Mouse (Mus musculus): ENCODE results near the gene Vwf. TPM values are rescaled to one million over a fixed set of nuclear protein-coding genes. Genes with fewer than 3 reads are reported as not detected.

Vwf gene
- polyA plus RNA-seq, 1 experiment, result 1.2 TPM

DNA sequence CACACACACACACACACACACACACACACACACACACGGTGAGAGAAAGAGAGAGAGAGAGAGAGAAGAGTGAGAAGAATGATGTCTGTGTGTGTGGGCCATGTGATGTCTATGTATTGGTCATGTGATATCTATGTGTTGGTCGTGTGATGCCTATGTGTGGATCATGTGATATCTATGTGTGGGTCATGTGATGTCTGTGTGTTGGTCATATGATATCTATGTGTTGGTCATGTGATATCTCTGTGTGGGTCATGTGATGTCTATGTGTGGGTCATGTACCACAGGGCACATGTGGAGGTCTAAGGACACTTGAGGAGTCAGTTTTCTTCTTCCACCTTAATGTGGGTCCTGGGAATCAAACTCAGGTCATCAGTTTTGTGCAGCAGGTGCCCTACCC lies 33.3 kb downstream of the Vwf start:
- TF ChIP-seq USF1 (IDR thresholded peaks at IDR 0.05; ENCODE audit: low read depth), result peak; percentile 33
- no peak for TF ChIP-seq REST (IDR thresholded peaks at IDR 0.05; ENCODE audit: insufficient read depth, insufficient read length)
- Histone ChIP-seq H3K4me3 (no peak overlapping the region), H3K27me3 (ENCODE audit: control insufficient read depth, insufficient read depth, insufficient read length) (no peaks in the 10 kb centered on the region), H3ac (ENCODE audit: control insufficient read depth, insufficient read length) (no peak overlapping the region), H3K79me2 (ENCODE audit: control insufficient read depth, insufficient read depth) (no peaks in the 10 kb centered on the region), H3K4me2 (ENCODE audit: low read depth) (no peak overlapping the region), H3K36me3 (ENCODE audit: control insufficient read depth, insufficient read depth) (no peaks in the 10 kb centered on the region)

DNA sequence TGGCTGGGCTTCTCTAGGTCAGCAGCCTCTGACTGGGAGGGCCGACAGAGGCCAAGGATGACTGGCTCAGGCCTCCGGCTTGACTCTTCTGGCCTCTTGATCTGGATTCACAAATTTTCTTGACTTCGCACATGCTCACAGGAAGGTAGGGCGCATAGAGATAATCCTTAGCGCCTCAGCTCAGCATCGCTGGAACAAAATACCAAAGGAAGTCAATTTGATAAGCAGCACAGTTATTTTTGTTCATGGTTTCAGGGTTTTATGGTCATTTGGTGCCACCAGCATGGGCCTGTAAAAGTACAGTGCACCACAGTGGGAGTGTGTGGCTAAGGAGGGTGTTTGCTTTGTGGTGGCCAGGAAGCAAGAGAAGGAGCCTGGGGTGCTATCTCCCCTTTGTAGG lies 37.1 kb downstream of the Vwf start:
- H3K4me3 ChIP-seq, result no peak overlapping the region
- TF ChIP-seq CEBPB (IDR thresholded peaks at IDR 0.05; ENCODE audit: insufficient read depth, poor library complexity, severe bottlenecking), result no peak
- TF ChIP-seq MYOD1 (IDR thresholded peaks at IDR 0.05; ENCODE audit: control insufficient read depth in 1 of 3, insufficient read length in 2 of 3, low read depth in 2 of 3), result no peak
- TF ChIP-seq MYOG (IDR thresholded peaks at IDR 0.05; ENCODE audit: control insufficient read depth in 1 of 3, insufficient read depth in 1 of 3, insufficient read length in 2 of 3, low read depth in 2 of 3), result no peak
- TF ChIP-seq SRF (IDR thresholded peaks at IDR 0.05; ENCODE audit: control insufficient read depth, insufficient read length, low read depth), result no peak
- no peak for TF ChIP-seq MAX (IDR thresholded peaks at IDR 0.05; ENCODE audit: low read depth)
- TF ChIP-seq TCF3 (IDR thresholded peaks at IDR 0.05; ENCODE audit: insufficient read length, low read depth), result no peak
- no peak for TF ChIP-seq REST (IDR thresholded peaks at IDR 0.05; ENCODE audit: insufficient read depth, insufficient read length)
- no peak for TF ChIP-seq POLR2AphosphoS2 (IDR thresholded peaks at IDR 0.05; ENCODE audit: insufficient read length, low read depth)
- no peak for TF ChIP-seq TCF12 (IDR thresholded peaks at IDR 0.05; ENCODE audit: insufficient read depth, poor library complexity, severe bottlenecking)
- no peak for TF ChIP-seq POLR2A (IDR thresholded peaks at IDR 0.05; ENCODE audit: insufficient read length, low read depth)
- TF ChIP-seq E2F4 (IDR thresholded peaks at IDR 0.05; ENCODE audit: insufficient read depth), result no peak
- TF ChIP-seq USF1 (IDR thresholded peaks at IDR 0.05; ENCODE audit: low read depth), result no peak
- H3ac ChIP-seq (ENCODE audit: control insufficient read depth, insufficient read length), result no peak overlapping the region
- H3K79me2 ChIP-seq (ENCODE audit: control insufficient read depth, insufficient read depth), result no peaks in the 10 kb centered on the region
- H3K4me2 ChIP-seq (ENCODE audit: low read depth), result no peak overlapping the region
- no peaks in the 10 kb centered on the region for H3K27me3 ChIP-seq (ENCODE audit: control insufficient read depth, insufficient read depth, insufficient read length)
- H3K36me3 ChIP-seq (ENCODE audit: control insufficient read depth, insufficient read depth), result no peaks in the 10 kb centered on the region

DNA sequence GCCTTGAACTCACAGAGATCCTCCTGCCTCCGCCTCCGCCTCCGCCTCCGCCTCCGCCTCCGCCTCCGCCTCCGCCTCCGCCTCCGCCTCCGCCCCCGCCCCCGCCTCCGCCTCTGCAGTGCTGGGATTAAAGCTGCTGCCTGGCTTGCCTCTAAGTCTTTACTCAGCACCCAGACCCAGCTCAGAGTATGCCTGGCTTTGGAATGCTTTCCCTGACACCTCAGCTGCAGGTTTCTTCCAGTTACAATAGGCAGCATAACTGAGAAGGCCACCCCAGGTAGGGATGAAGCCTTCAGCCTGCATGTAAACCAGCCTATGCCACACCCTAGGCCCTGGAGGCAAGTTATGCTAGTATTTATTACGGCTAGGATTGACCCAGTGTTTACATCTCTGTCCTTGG lies 37.7 kb downstream of the Vwf start:
- Histone ChIP-seq H3ac (ENCODE audit: control insufficient read depth, insufficient read length) (no peak overlapping the region), H3K4me2 (ENCODE audit: low read depth) (no peak overlapping the region), H3K27me3 (ENCODE audit: control insufficient read depth, insufficient read depth, insufficient read length) (no peaks in the 10 kb centered on the region), H3K36me3 (ENCODE audit: control insufficient read depth, insufficient read depth) (no peaks in the 10 kb centered on the region), H3K4me3 (no peak overlapping the region), H3K79me2 (ENCODE audit: control insufficient read depth, insufficient read depth) (no peaks in the 10 kb centered on the region)
- TF ChIP-seq TCF12 (IDR thresholded peaks at IDR 0.05; ENCODE audit: insufficient read depth, poor library complexity, severe bottlenecking) (no peak), TCF3 (IDR thresholded peaks at IDR 0.05; ENCODE audit: insufficient read length, low read depth) (no peak), SRF (IDR thresholded peaks at IDR 0.05; ENCODE audit: control insufficient read depth, insufficient read length, low read depth) (no peak), POLR2AphosphoS2 (IDR thresholded peaks at IDR 0.05; ENCODE audit: insufficient read length, low read depth) (no peak)

DNA sequence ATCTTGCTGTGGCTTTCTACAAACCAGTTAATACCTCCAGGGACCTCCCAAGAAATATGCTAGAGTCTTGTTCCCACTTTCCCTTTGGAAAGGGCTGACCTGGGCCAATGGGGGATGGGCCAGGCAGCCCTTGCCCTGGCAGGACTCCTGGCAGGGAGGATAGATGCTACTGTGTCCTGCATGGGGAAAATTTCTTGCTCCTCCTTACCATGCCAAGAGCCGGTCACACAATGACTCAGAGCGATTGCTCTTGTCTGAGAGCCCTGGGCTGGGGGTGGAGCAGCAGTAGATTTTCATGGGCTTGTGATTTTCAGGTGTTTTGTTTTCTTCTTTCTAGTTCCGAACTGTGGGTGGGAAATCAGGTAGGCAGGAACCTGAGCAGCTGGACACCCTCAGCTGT lies 39.0 kb downstream of the Vwf start:
- Histone ChIP-seq H3K36me3 (ENCODE audit: control insufficient read depth, insufficient read depth) (no peaks in the 10 kb centered on the region), H3K4me2 (ENCODE audit: low read depth) (no peak overlapping the region), H3ac (ENCODE audit: control insufficient read depth, insufficient read length) (no peak overlapping the region), H3K27me3 (ENCODE audit: control insufficient read depth, insufficient read depth, insufficient read length) (peaks cover 3% of the 10 kb centered on the region), H3K4me3 (no peak overlapping the region), H3K79me2 (ENCODE audit: control insufficient read depth, insufficient read depth) (no peaks in the 10 kb centered on the region)
- TF ChIP-seq MYOD1 (IDR thresholded peaks at IDR 0.05; ENCODE audit: control insufficient read depth in 1 of 3, insufficient read length in 2 of 3, low read depth in 2 of 3) (no peak), SRF (IDR thresholded peaks at IDR 0.05; ENCODE audit: control insufficient read depth, insufficient read length, low read depth) (no peak), POLR2A (IDR thresholded peaks at IDR 0.05; ENCODE audit: insufficient read length, low read depth) (no peak), MAX (IDR thresholded peaks at IDR 0.05; ENCODE audit: low read depth) (no peak), USF1 (IDR thresholded peaks at IDR 0.05; ENCODE audit: low read depth) (no peak), TCF3 (IDR thresholded peaks at IDR 0.05; ENCODE audit: insufficient read length, low read depth) (no peak), E2F4 (IDR thresholded peaks at IDR 0.05; ENCODE audit: insufficient read depth) (no peak), TCF12 (IDR thresholded peaks at IDR 0.05; ENCODE audit: insufficient read depth, poor library complexity, severe bottlenecking) (no peak), REST (IDR thresholded peaks at IDR 0.05; ENCODE audit: insufficient read depth, insufficient read length) (no peak), POLR2AphosphoS2 (IDR thresholded peaks at IDR 0.05; ENCODE audit: insufficient read length, low read depth) (no peak), CEBPB (IDR thresholded peaks at IDR 0.05; ENCODE audit: insufficient read depth, poor library complexity, severe bottlenecking) (no peak), MYOG (IDR thresholded peaks at IDR 0.05; ENCODE audit: control insufficient read depth in 1 of 3, insufficient read depth in 1 of 3, insufficient read length in 2 of 3, low read depth in 2 of 3) (no peak)

DNA sequence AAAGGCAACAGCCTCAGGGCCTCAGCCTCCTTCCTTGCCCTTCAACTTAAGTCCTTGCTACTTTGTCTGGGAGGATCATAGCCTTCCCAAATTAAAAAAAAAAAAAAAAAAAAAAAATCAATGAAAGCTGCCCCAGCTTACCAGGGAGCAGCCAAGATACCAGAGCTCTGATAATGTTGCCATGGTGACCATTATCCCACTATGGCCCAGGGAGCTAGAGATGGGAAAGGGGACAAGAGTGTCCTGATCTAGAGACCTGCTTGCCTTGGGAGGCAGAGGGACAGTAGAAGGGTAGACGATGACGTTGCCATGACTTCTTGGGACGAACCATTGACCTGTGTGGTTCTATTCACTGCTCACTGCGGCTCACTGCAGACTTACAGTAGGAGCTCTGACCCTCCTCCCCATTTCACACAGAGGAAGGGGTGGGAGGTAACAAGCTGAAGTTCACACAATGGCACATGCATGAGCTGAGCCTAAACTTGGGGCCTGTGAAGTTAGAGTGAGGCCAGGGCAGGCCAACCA lies 39.5 kb downstream of the Vwf start:
- no peak overlapping the region for H3K4me2 ChIP-seq (ENCODE audit: low read depth)
- H3K36me3 ChIP-seq (ENCODE audit: control insufficient read depth, insufficient read depth), result no peaks in the 10 kb centered on the region
- no peak overlapping the region for H3K4me3 ChIP-seq
- H3ac ChIP-seq (ENCODE audit: control insufficient read depth, insufficient read length), result no peak overlapping the region
- H3K79me2 ChIP-seq (ENCODE audit: control insufficient read depth, insufficient read depth), result no peaks in the 10 kb centered on the region
- TF ChIP-seq E2F4 (IDR thresholded peaks at IDR 0.05; ENCODE audit: insufficient read depth), result no peak
- no peak for TF ChIP-seq REST (IDR thresholded peaks at IDR 0.05; ENCODE audit: insufficient read depth, insufficient read length)
- no peak for TF ChIP-seq CEBPB (IDR thresholded peaks at IDR 0.05; ENCODE audit: insufficient read depth, poor library complexity, severe bottlenecking)
- TF ChIP-seq POLR2A (IDR thresholded peaks at IDR 0.05; ENCODE audit: insufficient read length, low read depth), result no peak
- no peak for TF ChIP-seq TCF12 (IDR thresholded peaks at IDR 0.05; ENCODE audit: insufficient read depth, poor library complexity, severe bottlenecking)
- no peak for TF ChIP-seq MYOD1 (IDR thresholded peaks at IDR 0.05; ENCODE audit: control insufficient read depth in 1 of 3, insufficient read length in 2 of 3, low read depth in 2 of 3)
- no peak for TF ChIP-seq MYOG (IDR thresholded peaks at IDR 0.05; ENCODE audit: control insufficient read depth in 1 of 3, insufficient read depth in 1 of 3, insufficient read length in 2 of 3, low read depth in 2 of 3)
- TF ChIP-seq SRF (IDR thresholded peaks at IDR 0.05; ENCODE audit: control insufficient read depth, insufficient read length, low read depth), result no peak
- no peak for TF ChIP-seq TCF3 (IDR thresholded peaks at IDR 0.05; ENCODE audit: insufficient read length, low read depth)
- TF ChIP-seq MAX (IDR thresholded peaks at IDR 0.05; ENCODE audit: low read depth), result no peak
- TF ChIP-seq POLR2AphosphoS2 (IDR thresholded peaks at IDR 0.05; ENCODE audit: insufficient read length, low read depth), result no peak
- peaks cover 6% of the 10 kb centered on the region for H3K27me3 ChIP-seq (ENCODE audit: control insufficient read depth, insufficient read depth, insufficient read length)

All from myocyte (in vitro differentiated cells).